Mouse (Mus musculus) embryonic facial prominence, embryonic 14.5 days (tissue): Measurements from ENCODE around the gene Agap1. TPM values are rescaled to one million over a fixed set of nuclear protein-coding genes. Genes with fewer than 3 reads are reported as not detected.

Source experiments
- ATAC-seq: fragments of 200-750 bp; cut with Nextera tagmentation; 2 replicates; pipeline ENCODE4 v1.8.0; 2017; ENCODE audit warnings: low read depth, moderate number of reproducible peaks, moderate TSS enrichment
- DNase-seq: peaks from one replicate; pipeline ENCODE4 v3.0.0-alpha.2; 2015; ENCODE audit warnings: low spot score
- H3K27ac ChIP-seq: fragments of 300-500 bp; sonication (generic); replicated peaks from 2 replicates; pipeline ENCODE4 v1.5.1; 2014; ENCODE audit warnings: low read depth, mild to moderate bottlenecking, low read length, moderate library complexity
- H3K27me3 ChIP-seq: fragments of 300-500 bp; sonication (generic); replicated peaks from 2 replicates; pipeline ENCODE4 v1.6.1; 2014; ENCODE audit warnings: low read length; ENCODE audit not compliant: control insufficient read depth, insufficient read depth
- H3K36me3 ChIP-seq: fragments of 300-500 bp; sonication (generic); 2 replicates; pipeline ENCODE4 v1.6.1; 2014; ENCODE audit warnings: low read length, mixed read lengths; ENCODE audit not compliant: control insufficient read depth, insufficient read depth
- H3K4me1 ChIP-seq: fragments of 300-500 bp; sonication (generic); 2 replicates; pipeline ENCODE4 v1.6.1; 2014; ENCODE audit warnings: antibody characterized with exemption, low read length; ENCODE audit not compliant: control insufficient read depth, insufficient read depth
- H3K4me2 ChIP-seq: fragments of 300-500 bp; sonication (generic); 2 replicates; pipeline ENCODE4 v1.6.1; 2014; ENCODE audit warnings: low read depth, mild to moderate bottlenecking, low read length, moderate library complexity, mixed read lengths
- H3K4me3 ChIP-seq: fragments of 300-500 bp; sonication (generic); 2 replicates; pipeline ENCODE4 v1.5.1; 2014; ENCODE audit warnings: low read depth, mild to moderate bottlenecking, low read length
- H3K9ac ChIP-seq: fragments of 300-500 bp; sonication (generic); 2 replicates; pipeline ENCODE4 v1.6.1; 2014; ENCODE audit warnings: low read depth, mild to moderate bottlenecking, low read length, moderate library complexity, mixed read lengths
- H3K9me3 ChIP-seq: fragments of 300-500 bp; sonication (generic); 2 replicates; pipeline ENCODE4 v1.6.1; 2016; ENCODE audit warnings: low read length; ENCODE audit not compliant: control insufficient read depth
- WGBS: fragments of 180-500 bp; shearing (Covaris S2); extraction: QIAGEN DNeasy Blood & Tissue Kit; methylation state at CpG from one replicate; pipeline ENCODE4 v1.1.7; 2014; 5-methylcytosine and 5-hydroxymethylcytosine counted together
- polyA plus RNA-seq: library from polyadenylated mRNA; unstranded; fragments of >200 nt; fragmentation: Nextera tagmentation; extraction: Ambion mirVana; gene quantifications from 2 replicates; pipeline ENCODE4 v1.2.1, GENCODE M21; 2014

The Agap1 gene
- polyA plus RNA-seq, 1 experiment from 2014 or later, result 19.9 TPM

DNA sequence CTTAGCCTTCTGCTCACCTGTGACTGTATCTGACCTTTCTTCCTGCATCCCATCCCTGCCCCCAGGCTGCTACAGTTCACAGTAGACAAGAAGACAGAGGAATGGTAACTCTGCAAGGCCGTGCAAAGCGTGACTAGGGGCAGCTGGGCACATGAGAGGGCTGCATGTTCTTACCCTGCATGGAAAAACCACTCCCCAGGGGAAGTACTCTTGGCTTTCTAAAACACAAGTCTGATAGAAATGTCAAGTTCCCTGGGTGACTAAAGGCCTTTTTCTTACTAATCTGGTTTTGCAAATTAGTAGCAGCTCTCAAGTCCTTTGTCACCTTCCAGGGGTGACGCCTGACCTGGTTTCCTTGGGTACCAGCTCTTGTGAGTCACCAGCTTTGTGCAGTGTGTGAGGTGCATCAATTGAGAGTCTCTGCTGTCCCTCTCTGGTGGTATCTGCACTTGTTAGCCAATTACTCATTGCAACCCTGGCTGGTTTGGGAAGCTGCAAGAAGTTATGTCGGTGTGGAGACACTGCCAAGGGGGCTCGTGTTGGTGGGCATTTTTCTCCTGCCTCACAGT, 246.6 kb downstream of the Agap1 start:
- Histone ChIP-seq H3K9me3 (no peaks in the 10 kb centered on the region), H3K9ac (no peak overlapping the region), H3K4me2 (no peak overlapping the region), H3K36me3 (no peaks in the 10 kb centered on the region), H3K4me1 (no peaks in the 10 kb centered on the region), H3K4me3 (no peak overlapping the region), H3K27ac (no peak overlapping the region), H3K27me3 (no peaks in the 10 kb centered on the region)
- no peak for ATAC-seq
- WGBS, result 92% methylated on average over 5 of the region's 5 CpGs
- no peak for DNase-seq

DNA sequence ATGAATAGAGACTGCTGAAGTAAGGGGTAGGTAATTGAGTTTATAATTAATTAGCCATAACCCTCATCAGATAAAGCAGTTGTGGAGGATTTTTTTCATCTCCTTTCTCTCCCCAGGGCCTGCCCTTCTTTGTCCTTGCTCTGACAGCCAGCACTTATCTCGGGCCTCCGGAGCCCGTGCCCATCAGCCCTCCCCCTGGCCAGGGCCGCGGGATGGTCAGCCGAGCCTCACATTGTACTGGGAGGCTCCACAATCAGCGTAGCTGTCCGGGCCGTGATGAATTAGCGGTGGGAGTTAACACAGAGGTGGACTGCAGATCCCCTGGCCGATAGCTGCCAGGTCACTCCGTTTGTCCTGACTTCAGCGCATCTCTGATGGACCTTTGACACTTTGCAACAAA, 248.7 kb downstream of the Agap1 start:
- H3K4me3 ChIP-seq, result no peak overlapping the region
- DNase-seq, result no peak
- H3K27ac ChIP-seq, result no peak overlapping the region
- no peaks in the 10 kb centered on the region for H3K4me1 ChIP-seq
- no peak; the same call in 1 of the 2 replicates for ATAC-seq
- H3K27me3 ChIP-seq, result no peaks in the 10 kb centered on the region
- H3K4me2 ChIP-seq, result no peak overlapping the region
- H3K9me3 ChIP-seq, result no peaks in the 10 kb centered on the region
- no peaks in the 10 kb centered on the region for H3K36me3 ChIP-seq
- H3K9ac ChIP-seq, result no peak overlapping the region
- WGBS, result 39% methylated on average over 13 of the region's 13 CpGs

DNA sequence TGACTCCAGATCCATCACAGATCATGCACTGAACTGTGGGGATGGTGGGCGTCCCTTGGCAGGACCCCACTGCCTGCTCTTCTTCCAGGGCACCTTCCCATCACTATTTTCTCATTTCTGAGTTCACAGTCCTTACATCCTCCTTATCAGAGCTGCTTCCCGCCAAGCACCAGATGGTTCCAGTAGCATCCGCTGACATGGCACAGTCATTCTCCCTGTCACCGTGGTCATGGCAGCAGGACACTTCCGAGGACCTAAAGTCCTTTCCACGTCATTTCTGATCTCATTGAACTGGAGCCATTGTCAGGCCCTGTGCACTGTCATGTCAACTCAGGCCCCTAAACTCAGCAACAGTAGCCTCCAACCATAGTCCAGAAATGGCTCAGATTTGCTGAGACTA, 251.1 kb downstream of the Agap1 start:
- ATAC-seq, result no peak
- WGBS, result 87% methylated on average over 6 of the region's 6 CpGs

DNA sequence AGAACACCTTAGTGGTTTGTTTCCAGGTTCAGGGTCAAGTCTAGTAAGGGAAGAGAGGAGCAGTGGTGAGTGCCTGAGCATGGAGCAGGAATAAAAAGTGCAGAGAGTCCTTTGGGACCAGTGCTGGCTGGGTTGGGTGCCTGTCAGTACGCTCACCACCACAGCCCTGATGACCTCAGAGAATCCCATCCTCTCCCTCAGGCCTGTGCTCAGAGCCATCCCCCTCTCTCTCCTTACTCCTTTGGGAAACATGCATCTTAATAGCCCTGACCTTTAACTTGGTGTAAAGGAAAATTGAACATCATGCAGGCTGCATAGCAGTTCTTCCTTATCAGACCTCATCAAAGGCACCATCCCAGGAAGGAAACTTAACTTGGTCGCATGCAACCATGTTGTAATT, 252.3 kb downstream of the Agap1 start:
- H3K9ac ChIP-seq, result no peak overlapping the region
- H3K4me1 ChIP-seq, result 0 out of 2 replicates have a peak, but pooled peaks cover 4% of the 10 kb centered on the region
- 78% methylated on average over 2 of the region's 2 CpGs for WGBS
- no peak overlapping the region for H3K4me3 ChIP-seq
- no peak overlapping the region for H3K27ac ChIP-seq
- H3K9me3 ChIP-seq, result no peaks in the 10 kb centered on the region
- H3K27me3 ChIP-seq, result no peaks in the 10 kb centered on the region
- no peak for DNase-seq
- H3K4me2 ChIP-seq, result no peak overlapping the region
- no peaks in the 10 kb centered on the region for H3K36me3 ChIP-seq
- ATAC-seq, result no peak

More for the DNA sequence above, 251.1 kb downstream of the Agap1 start:
- DNase-seq, result no peak
- Histone ChIP-seq H3K36me3 (no peaks in the 10 kb centered on the region), H3K9ac (no peak overlapping the region), H3K27ac (no peak overlapping the region), H3K9me3 (no peaks in the 10 kb centered on the region), H3K4me2 (no peak overlapping the region), H3K4me3 (no peak overlapping the region), H3K4me1 (0 out of 2 replicates have a peak, but pooled peaks cover 4% of the 10 kb centered on the region), H3K27me3 (no peaks in the 10 kb centered on the region)

DNA sequence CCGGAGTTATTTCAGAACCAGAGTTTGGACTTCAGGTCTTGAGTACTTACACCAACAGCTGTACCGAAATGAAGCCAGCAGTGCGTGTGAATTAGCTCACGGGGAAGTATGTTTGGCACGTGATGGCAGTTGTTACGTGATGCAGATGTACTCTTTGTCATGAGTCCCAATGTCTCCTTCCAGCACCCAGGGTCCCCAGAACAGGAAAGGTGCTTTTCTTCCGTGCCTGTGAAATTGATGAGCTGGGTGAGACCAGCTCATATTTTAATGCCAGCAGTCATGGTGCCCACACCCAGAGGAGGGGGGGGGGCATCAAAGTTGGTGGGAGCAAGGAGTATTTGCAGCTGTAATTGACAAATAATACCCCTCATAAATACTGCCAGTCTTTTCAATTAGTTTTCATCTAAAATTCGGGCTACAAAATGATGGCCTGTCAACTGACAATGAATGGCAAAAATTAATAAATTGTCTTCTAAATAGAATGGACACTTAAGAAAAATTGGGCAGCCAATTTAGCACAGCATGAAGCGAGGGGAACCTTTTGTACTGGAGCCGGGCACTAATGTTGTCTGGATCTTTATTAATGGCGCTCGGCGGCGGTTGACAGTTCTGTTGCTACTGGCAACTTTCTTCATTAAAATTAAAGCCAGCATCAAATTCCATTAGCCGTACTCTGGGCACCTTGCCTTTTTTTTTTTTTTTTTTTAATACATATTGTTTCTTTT, 253.3 kb downstream of the Agap1 start:
- Histone ChIP-seq H3K4me3 (no peak overlapping the region), H3K36me3 (no peaks in the 10 kb centered on the region), H3K9ac (no peak overlapping the region), H3K27me3 (no peaks in the 10 kb centered on the region), H3K4me2 (no peak overlapping the region), H3K4me1 (0 out of 2 replicates have a peak, but pooled peaks cover 4% of the 10 kb centered on the region), H3K9me3 (no peaks in the 10 kb centered on the region), H3K27ac (no peak overlapping the region)
- DNase-seq, result no peak
- ATAC-seq, result no peak
- 69% methylated on average over 15 of the region's 15 CpGs for WGBS

DNA sequence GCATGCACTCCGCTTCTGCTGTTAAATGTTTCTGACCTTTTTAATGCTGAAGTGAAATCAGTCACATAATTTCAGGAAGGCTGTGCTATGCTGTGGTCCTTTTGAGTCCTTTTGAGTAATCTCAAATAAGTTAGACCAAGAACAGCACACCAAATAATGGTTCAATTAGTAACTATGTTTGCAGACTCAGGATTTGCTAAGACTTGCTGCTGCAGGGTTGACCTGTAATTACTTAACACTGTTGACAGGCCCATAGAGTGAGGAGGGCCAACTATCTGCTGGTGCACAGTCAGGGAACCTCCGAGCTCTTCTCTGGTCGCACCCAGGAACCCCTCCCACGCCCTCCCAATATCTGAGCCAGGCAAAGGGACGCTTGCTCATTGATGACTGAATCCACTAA, 255.2 kb downstream of the Agap1 start:
- Histone ChIP-seq H3K9ac (no peak overlapping the region), H3K9me3 (no peaks in the 10 kb centered on the region), H3K4me2 (no peak overlapping the region), H3K36me3 (no peaks in the 10 kb centered on the region), H3K27ac (no peak overlapping the region), H3K27me3 (no peaks in the 10 kb centered on the region), H3K4me3 (no peak overlapping the region), H3K4me1 (peaks cover 15% of the 10 kb centered on the region)
- ATAC-seq (no peak), DNase-seq (no peak)
- WGBS, result 82% methylated on average over 5 of the region's 5 CpGs

DNA sequence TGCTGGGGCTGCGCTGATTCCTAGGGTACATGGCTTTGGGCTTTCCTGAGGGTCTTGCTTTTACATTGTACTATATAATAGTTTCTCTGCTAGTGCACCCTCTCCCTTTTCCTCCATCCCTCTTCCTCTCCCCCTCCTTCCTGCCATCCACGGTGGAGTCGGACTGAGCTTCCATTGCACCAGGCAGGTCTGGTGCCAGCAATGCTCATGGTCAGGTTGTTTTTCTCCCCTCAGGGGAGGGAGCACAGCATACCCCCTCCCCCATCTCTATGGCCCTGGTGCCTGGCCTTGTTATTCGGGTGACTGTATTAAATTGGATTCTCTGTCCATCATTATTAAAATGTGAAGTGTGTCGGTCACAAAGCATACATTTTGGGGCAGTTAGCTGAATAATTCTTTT, 259.1 kb downstream of the Agap1 start:
- H3K9ac ChIP-seq, result no peak overlapping the region
- no peak overlapping the region for H3K4me2 ChIP-seq
- H3K4me3 ChIP-seq, result no peak overlapping the region
- H3K4me1 ChIP-seq, result peaks cover 12% of the 10 kb centered on the region
- DNase-seq, result no peak
- no peak overlapping the region for H3K27ac ChIP-seq
- no peaks in the 10 kb centered on the region for H3K36me3 ChIP-seq
- no peak for ATAC-seq
- no peaks in the 10 kb centered on the region for H3K9me3 ChIP-seq
- 44% methylated on average over 5 of the region's 5 CpGs for WGBS
- no peaks in the 10 kb centered on the region for H3K27me3 ChIP-seq

DNA sequence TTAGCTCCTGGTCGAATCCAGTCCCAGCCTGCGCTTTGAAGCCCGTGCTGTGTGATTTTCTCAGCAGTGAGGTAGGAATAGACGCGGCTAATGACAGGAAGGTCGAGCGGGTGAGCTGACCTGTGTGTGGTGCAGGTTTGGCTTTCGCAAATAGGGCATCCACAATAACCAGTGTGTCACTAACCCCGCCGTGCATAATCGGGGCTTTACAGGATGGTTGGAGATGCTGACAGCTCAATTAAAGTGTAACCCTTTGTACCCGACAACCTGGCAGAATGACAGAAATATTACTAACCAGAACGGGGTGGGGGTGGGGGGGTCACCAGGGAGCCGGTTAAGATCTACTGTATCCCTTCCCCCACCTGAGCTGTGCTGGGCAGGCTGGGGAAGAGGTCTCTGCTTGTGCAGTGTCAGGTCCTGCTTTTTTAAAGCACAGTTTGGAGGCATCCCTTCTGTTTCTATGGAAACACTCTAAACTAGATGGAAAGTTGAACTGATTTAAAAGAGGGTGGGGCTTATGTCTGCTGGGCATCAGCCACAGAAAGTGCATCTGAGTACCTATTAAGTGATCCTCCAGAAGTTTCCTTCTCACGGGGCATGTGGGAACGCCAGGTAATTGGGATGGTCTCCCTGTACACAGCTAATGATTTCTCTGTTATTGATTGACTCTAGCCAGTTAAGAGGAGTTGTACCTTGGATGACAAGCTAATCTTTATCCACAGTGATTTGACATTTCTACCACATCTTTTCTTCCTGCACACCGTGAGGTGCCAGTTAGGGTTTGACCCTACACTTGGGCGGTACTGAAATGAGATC, 259.8 kb downstream of the Agap1 start:
- H3K4me3 ChIP-seq, result no peak overlapping the region
- no peak overlapping the region for H3K4me2 ChIP-seq
- no peaks in the 10 kb centered on the region for H3K36me3 ChIP-seq
- no peak overlapping the region for H3K27ac ChIP-seq
- H3K9me3 ChIP-seq, result no peaks in the 10 kb centered on the region
- 43% methylated on average over 18 of the region's 18 CpGs for WGBS
- DNase-seq (no peak), ATAC-seq (no peak)
- H3K9ac ChIP-seq, result no peak overlapping the region
- no peaks in the 10 kb centered on the region for H3K27me3 ChIP-seq
- peaks cover 11% of the 10 kb centered on the region for H3K4me1 ChIP-seq
